ENCODE assay signal across 21 mouse cellular contexts in the genomic region with DNA sequence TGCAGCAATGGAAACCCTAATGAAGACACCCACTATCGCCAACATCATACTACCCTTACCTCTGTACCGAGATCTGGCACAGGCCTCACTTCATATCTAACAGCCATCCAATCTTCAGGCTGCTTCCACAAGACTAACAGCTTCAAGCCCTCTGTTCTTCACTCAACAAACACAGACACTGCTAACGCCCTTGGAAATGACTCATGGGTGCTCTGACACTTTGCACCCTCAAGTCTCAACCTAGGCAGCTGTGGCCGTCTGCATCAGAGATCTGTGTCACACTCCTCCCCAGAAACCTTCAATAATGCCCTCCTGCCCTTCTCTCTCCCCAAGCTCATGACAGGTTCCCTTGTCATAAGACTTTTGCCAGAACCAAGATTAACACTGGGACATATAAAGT.
"Had no signal": no experiment of that assay in that cellular context is flagged by ENCODE, and none has a peak within 500 bp of the region (broad histone marks: within the 10 kb centered on the region; RNA-seq: fewer than 3 reads in every experiment).

No protein-coding gene starts in this region.

- H3K9me3 ChIP-seq: liver, embryonic 12.5 days; liver, embryonic 15.5 days; megakaryocyte, embryonic 14.5 days; midbrain, embryonic 10.5 days; midbrain, embryonic 12.5 days; neural tube, embryonic 13.5 days; neural tube, embryonic 15.5 days; stomach, embryonic 15.5 days had no signal

- H3K4me3 ChIP-seq: liver, embryonic 12.5 days; liver, embryonic 15.5 days; megakaryocyte, embryonic 14.5 days; midbrain, embryonic 10.5 days; midbrain, embryonic 12.5 days; myocyte; neural tube, embryonic 13.5 days; neural tube, embryonic 15.5 days; stomach, embryonic 15.5 days had no signal

- H3K4me2 ChIP-seq: lung, embryonic 14.5 days; midbrain, embryonic 12.5 days; neural tube, embryonic 13.5 days; neural tube, embryonic 15.5 days; stomach, embryonic 15.5 days had no signal

- H3K27me3 ChIP-seq: liver, embryonic 12.5 days; liver, embryonic 15.5 days; megakaryocyte, embryonic 14.5 days; midbrain, embryonic 12.5 days; neural tube, embryonic 13.5 days; neural tube, embryonic 15.5 days; stomach, embryonic 15.5 days had no signal

- H3K9ac ChIP-seq: liver, embryonic 12.5 days; liver, embryonic 15.5 days; lung, embryonic 14.5 days; midbrain, embryonic 12.5 days; neural tube, embryonic 13.5 days; neural tube, embryonic 15.5 days; stomach, embryonic 15.5 days had no signal

- DNase-seq: lung, adult 18-20 months; lung, embryonic 14.5 days; lung, postnatal 10 days; lung, postnatal 4 days; midbrain, embryonic 14.5 days; retina, postnatal 1 day; right cerebral cortex, adult 18-20 months; right cerebral cortex, postnatal 25 days; right cerebral cortex, postnatal 4 days; thymus, adult 18-20 months; thymus, postnatal 25 days had no signal

- ATAC-seq: midbrain, embryonic 16.5 days had no signal

- H3K4me1 ChIP-seq: midbrain, embryonic 10.5 days; midbrain, embryonic 12.5 days; neural tube, embryonic 15.5 days; stomach, embryonic 15.5 days had no signal

- H3K27ac ChIP-seq: midbrain, embryonic 10.5 days; midbrain, embryonic 12.5 days; neural tube, embryonic 13.5 days; neural tube, embryonic 15.5 days; stomach, embryonic 15.5 days had no signal
